In the genomic region with DNA sequence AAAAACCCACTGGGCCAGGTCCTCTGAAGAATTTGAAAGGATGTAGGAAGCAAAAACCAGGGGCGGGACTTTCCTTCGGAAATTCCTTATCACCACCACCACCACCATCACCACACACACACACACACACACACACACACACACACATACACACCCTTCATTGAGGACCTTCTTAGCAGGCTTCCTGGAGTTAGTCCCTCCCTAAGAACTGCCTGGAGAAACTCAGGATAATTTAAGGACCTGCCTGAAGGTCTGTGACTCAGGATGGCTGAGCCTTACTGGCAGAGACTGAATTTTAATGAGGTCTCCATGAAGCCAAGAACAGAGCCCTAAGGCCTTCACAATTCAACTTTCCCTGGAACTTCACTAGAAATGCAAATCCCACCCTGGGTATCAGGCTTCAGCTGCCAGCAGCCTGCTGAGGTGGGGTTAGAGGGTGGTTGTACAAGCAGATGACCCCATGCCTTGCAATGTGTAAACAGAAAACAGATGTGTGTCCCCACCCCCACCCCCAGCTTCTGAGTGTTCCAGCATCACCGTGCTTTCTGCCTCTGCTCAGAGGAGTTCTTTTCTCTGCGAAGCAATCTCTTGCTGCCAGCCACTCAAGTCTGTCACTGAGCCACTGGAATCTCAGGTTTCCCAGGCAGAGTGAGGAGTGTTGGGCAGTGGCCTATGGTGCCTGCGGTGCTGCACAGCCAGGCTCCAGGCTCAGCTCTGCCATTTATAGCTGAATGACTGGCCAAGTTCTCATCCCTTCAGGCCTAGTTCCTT, we compare ENCODE assay signal across 8 mouse cellular contexts. TPM values are rescaled to one million over a fixed set of nuclear protein-coding genes. Genes with fewer than 3 reads are reported as not detected.
DNase-seq lines count a peak whose midpoint lies in the region; ATAC-seq and TF ChIP-seq lines count a peak whose summit lies in the region.

No protein-coding gene starts in this region.

- H3K4me3 ChIP-seq in kidney, embryonic 15.5 days (replicated peaks): no peak overlapping the region
- H3K4me3 ChIP-seq in midbrain, postnatal 0 days (ENCODE audit: low read depth, low read length): no peak overlapping the region

- peak overlapping the region; percentile 87 for H3K27ac ChIP-seq in kidney, embryonic 15.5 days
- H3K27ac ChIP-seq in midbrain, postnatal 0 days (ENCODE audit: low read depth, low read length): 0 out of 2 replicates have a peak overlapping the region, but pooled peaks have one; percentile 32

- H3K9me3 ChIP-seq in kidney, embryonic 15.5 days (replicated peaks): no peaks in the 10 kb centered on the region
- no peaks in the 10 kb centered on the region for H3K9me3 ChIP-seq in midbrain, postnatal 0 days (ENCODE audit: low read length)

- no peak overlapping the region for H3K9ac ChIP-seq in kidney, embryonic 15.5 days
- H3K9ac ChIP-seq in midbrain, postnatal 0 days (replicated peaks; ENCODE audit: low read length, poor library complexity, severe bottlenecking): no peak overlapping the region

- peaks cover 35% of the 10 kb centered on the region for H3K4me1 ChIP-seq in kidney, embryonic 15.5 days
- peaks cover 9% of the 10 kb centered on the region; the same call in 1 of the 2 replicates for H3K4me1 ChIP-seq in midbrain, postnatal 0 days (ENCODE audit: insufficient read depth, low read length)

- peak; percentile 87 for DNase-seq in 3T3-L1 (ENCODE audit: low read depth, low spot score)
- DNase-seq in brain, adult 2 months (ENCODE audit: low read depth, low spot score): peak; percentile 42
- DNase-seq in gastrocnemius, postnatal 36 days: peak; percentile 33 to 43
- no peak for DNase-seq in midbrain, postnatal 0 days (ENCODE audit: low spot score)
- DNase-seq in spleen, postnatal 14 days (ENCODE audit: low spot score in 2 of 2): no peak
- no peak for DNase-seq in thymus, postnatal 14 days

- H3K27me3 ChIP-seq in kidney, embryonic 15.5 days: no peaks in the 10 kb centered on the region
- H3K27me3 ChIP-seq in midbrain, postnatal 0 days (ENCODE audit: insufficient read depth, low read length): no peaks in the 10 kb centered on the region

- WGBS in kidney, embryonic 15.5 days: 17% methylated on average over 5 of the region's 5 CpGs
- 28% methylated on average over 5 of the region's 5 CpGs for WGBS in midbrain, postnatal 0 days

- intact Hi-C loops in gastrocnemius, postnatal 36 days (cut with DNase I): no loop called here

- no peaks in the 10 kb centered on the region for H3K36me3 ChIP-seq in kidney, embryonic 15.5 days
- no peaks in the 10 kb centered on the region for H3K36me3 ChIP-seq in midbrain, postnatal 0 days (ENCODE audit: insufficient read depth, low read length)

- no peak for TF ChIP-seq CTCF in midbrain, postnatal 0 days (IDR thresholded peaks at IDR 0.05)

- ATAC-seq in kidney, embryonic 15.5 days (replicated peaks; ENCODE audit: low FRiP score): peak; percentile 71
- ATAC-seq in midbrain, postnatal 0 days (ENCODE audit: low FRiP score): peak; percentile 24; the same call in 1 of the 2 replicates
- ATAC-seq in monocyte, adult 5-6 weeks (replicated peaks; ENCODE audit: insufficient number of reproducible peaks, low FRiP score, low TSS enrichment, poor library complexity, severe bottlenecking): no peak

- H3K4me2 ChIP-seq in kidney, embryonic 15.5 days: no peak overlapping the region
- no peak overlapping the region for H3K4me2 ChIP-seq in midbrain, postnatal 0 days (ENCODE audit: low read depth, low read length, poor library complexity, severe bottlenecking)

RNA-seq across cellular contexts. Expression of a gene that starts 2.4 kb away (rescaled TPM):
- 100 to 1,000 TPM; 276 to 313 TPM for total RNA-seq in gastrocnemius, postnatal 36 days (2021)
- 20.4 and 23.3 TPM in 2 replicates for polyA plus RNA-seq in kidney, embryonic 15.5 days (2015; fragmentation: Nextera tagmentation; extraction: Ambion mirVana)
- total RNA-seq in midbrain, postnatal 0 days (2014; rRNA removed): 26.2 and 30.8 TPM in 2 replicates
- polyA plus RNA-seq in midbrain, postnatal 0 days (2015; fragmentation: Nextera tagmentation; extraction: Ambion mirVana): 5.4 and 5.8 TPM in 2 replicates
- not detected in 3 replicates for total RNA-seq in monocyte, adult 5-6 weeks (2017)

Comparison
In these comparisons a context has a peak if more than half of its experiments do, and no peak if none do; other contexts are left out.
1. DNase-seq: peak in 3T3-L1 (single experiment), brain, adult 2 months (single experiment) and gastrocnemius, postnatal 36 days (2 of 2); none in midbrain, postnatal 0 days (single experiment), spleen, postnatal 14 days (0 of 2) and thymus, postnatal 14 days (single experiment).
2. RNA of a gene that starts 2.4 kb away (total RNA-seq): 276 to 313 TPM in gastrocnemius, postnatal 36 days and 26.2 to 30.8 TPM in midbrain, postnatal 0 days; not detected in monocyte, adult 5-6 weeks; every median in the first group is over 10 times any median in the second.